Mouse (Mus musculus): Measurements from ENCODE around the gene Nudt17. TPM values are rescaled to one million over a fixed set of nuclear protein-coding genes. Genes with fewer than 3 reads are reported as not detected.
"Not testable (repeated sequence)": the region's sequence is repeated elsewhere in the genome, so short reads cannot be mapped to it uniquely, and the experiment has no call there.

Gene Nudt17
- 8.9 and 10.8 TPM in 2 replicates for polyA plus RNA-seq (2014; fragmentation: Nextera tagmentation; extraction: Ambion mirVana)

DNA sequence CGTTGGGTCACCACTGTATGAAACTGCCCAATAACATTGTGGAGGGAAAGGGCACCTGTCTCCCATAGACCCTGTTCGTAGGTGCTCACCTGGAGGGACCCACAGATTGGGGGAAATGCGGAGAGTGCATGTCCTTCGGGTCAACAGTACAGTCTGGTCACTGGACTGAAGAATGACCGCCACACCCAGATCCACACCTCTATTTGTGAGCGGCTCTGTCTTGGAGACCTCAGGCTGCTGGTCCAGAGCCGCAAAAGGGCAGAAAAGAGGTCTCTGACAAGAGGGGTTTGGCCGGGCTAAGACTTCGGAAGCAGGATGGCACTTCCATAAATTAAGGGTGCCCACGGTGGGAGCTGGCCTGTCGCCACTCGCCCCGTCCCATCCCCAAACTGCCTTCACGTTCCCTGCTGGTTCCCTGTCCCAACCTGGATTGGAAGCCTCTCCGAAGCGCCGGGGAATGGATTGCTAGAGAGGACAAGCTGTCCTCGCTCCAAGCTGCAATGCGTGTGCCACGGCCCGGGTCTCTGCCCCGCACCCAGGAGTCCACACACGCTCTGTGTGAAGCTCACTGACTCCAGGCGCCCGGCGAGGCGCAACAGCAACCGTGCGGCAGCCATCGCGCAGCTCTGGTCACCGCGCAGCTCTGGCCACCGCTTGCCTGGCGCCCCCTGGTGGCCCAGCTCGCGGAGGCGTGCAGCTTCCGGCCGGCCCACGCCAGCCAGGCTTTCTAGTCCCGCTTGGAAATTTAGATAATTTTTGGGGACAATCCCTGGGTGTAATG is at the start of gene Nudt17:
Nudt17 (minus strand) TSS at position 660 of the 781 bp plus-strand sequence.
- no peaks in the 10 kb centered on the region for H3K27me3 ChIP-seq (ENCODE audit: control insufficient read depth, insufficient read depth, low read length)
- H3K4me1 ChIP-seq (ENCODE audit: control insufficient read depth, insufficient read depth, low read length): 0 out of 2 replicates have a peak, but pooled peaks cover 2% of the 10 kb centered on the region
- H3K27ac ChIP-seq (replicated peaks; ENCODE audit: low read depth, low read length): no peak within 1 kb of the TSS
- H3K4me2 ChIP-seq (ENCODE audit: low read depth, severe bottlenecking): peak within 1 kb of the TSS; percentile 90
- H3K9me3 ChIP-seq (ENCODE audit: control insufficient read depth, low read length): no peaks in the 10 kb centered on the region
- 5% methylated on average over 42 of the region's 42 CpGs for WGBS
- peak within 1 kb of the TSS; percentile 70 for H3K9ac ChIP-seq (ENCODE audit: low read length)
- peak; percentile 86 for DNase-seq (ENCODE audit: low spot score)
- peaks cover 13% of the 10 kb centered on the region for H3K36me3 ChIP-seq (ENCODE audit: control insufficient read depth, insufficient read depth, low read length)
- peak within 1 kb of the TSS; percentile 45 for H3K4me3 ChIP-seq (ENCODE audit: low read depth, low read length)
- ATAC-seq (ENCODE audit: insufficient number of reproducible peaks, low FRiP score, low TSS enrichment, low read depth): peak; percentile 74

DNA sequence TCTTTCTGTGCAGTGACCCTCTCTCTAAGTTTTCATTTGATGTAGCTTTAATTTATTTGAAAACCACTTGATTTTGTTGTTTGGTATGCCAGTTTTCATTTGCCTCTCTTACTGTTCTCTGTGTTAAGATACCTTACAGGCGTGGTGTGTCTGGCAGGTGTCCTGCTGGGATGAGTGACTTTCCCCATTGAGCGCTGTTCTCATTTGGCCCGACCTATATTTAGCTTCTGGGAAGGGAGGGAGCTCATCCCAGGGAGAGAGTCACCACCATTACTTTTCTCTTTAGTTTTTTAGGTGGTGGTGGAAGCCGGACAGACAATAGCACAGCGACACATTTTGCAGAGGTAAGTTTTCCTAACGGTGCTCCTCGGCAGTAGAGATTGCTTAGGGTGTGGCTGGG is 49.3 kb upstream of the Nudt17 start:
- H3K9ac ChIP-seq (ENCODE audit: low read length): no peak overlapping the region
- no peaks in the 10 kb centered on the region for H3K4me1 ChIP-seq (ENCODE audit: control insufficient read depth, insufficient read depth, low read length)
- WGBS: 80% methylated on average over 7 of the region's 7 CpGs
- H3K4me3 ChIP-seq (ENCODE audit: low read depth, low read length): no peak overlapping the region
- H3K4me2 ChIP-seq (ENCODE audit: low read depth, severe bottlenecking): no peak overlapping the region
- no peaks in the 10 kb centered on the region for H3K36me3 ChIP-seq (ENCODE audit: control insufficient read depth, insufficient read depth, low read length)
- H3K27ac ChIP-seq (replicated peaks; ENCODE audit: low read depth, low read length): no peak overlapping the region
- DNase-seq (ENCODE audit: low spot score): no peak
- H3K9me3 ChIP-seq (ENCODE audit: control insufficient read depth, low read length): no peaks in the 10 kb centered on the region
- no peak for ATAC-seq (ENCODE audit: insufficient number of reproducible peaks, low FRiP score, low TSS enrichment, low read depth)
- no peaks in the 10 kb centered on the region for H3K27me3 ChIP-seq (ENCODE audit: control insufficient read depth, insufficient read depth, low read length)

DNA sequence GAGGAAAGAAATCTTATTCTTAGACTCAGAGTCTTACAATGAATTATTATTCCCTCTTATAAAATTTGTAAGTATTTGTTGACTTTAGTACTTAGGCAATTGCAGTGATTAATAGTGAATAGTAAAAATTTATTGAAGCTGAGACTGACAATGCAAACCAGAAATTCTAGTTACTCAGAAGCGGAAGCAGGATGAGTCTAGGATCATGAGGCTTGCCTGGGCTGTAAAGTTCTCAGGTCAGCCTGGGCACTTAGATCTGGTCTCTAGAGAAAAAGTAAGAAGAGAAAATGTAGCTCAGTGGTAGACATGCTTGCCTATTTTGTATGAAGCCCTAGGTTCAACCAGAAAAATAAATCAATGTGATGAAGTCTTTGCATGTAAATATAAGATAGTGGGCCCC is 47.6 kb upstream of the Nudt17 start:
- Histone ChIP-seq H3K4me3 (ENCODE audit: low read depth, low read length) (no peak overlapping the region), H3K27me3 (ENCODE audit: control insufficient read depth, insufficient read depth, low read length) (no peaks in the 10 kb centered on the region), H3K4me1 (ENCODE audit: control insufficient read depth, insufficient read depth, low read length) (no peaks in the 10 kb centered on the region), H3K36me3 (ENCODE audit: control insufficient read depth, insufficient read depth, low read length) (no peaks in the 10 kb centered on the region), H3K9ac (ENCODE audit: low read length) (no peak overlapping the region), H3K4me2 (ENCODE audit: low read depth, severe bottlenecking) (no peak overlapping the region), H3K9me3 (ENCODE audit: control insufficient read depth, low read length) (no peaks in the 10 kb centered on the region), H3K27ac (replicated peaks; ENCODE audit: low read depth, low read length) (no peak overlapping the region)
- DNase-seq (ENCODE audit: low spot score): no peak
- WGBS: 90% methylated on average over 1 of the region's 1 CpGs
- no peak for ATAC-seq (ENCODE audit: insufficient number of reproducible peaks, low FRiP score, low TSS enrichment, low read depth)

DNA sequence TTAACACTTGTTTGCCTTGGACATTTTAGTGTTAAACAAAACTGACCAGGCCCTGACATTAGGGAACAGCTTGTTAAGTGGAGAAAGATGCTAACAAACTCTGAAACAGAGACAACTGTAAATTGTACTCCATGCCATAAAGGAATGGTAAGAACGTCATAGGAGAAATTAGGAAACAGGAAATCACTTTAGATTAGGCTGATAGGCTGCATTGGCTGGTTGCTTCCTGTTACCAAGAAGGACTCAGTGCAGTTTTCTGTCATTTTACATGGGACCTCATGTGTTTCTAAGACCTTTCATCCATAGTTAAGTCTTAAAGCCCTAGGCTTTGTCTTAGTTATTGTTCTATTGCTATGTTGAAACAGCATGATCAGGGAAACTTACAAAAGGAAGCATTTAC is 38.5 kb upstream of the Nudt17 start:
- no peak overlapping the region for H3K4me3 ChIP-seq (ENCODE audit: low read depth, low read length)
- H3K9ac ChIP-seq (ENCODE audit: low read length): no peak overlapping the region
- no peak overlapping the region for H3K4me2 ChIP-seq (ENCODE audit: low read depth, severe bottlenecking)
- WGBS: 56% methylated on average over 1 of the region's 1 CpGs
- H3K27ac ChIP-seq (replicated peaks; ENCODE audit: low read depth, low read length): no peak overlapping the region
- H3K27me3 ChIP-seq (ENCODE audit: control insufficient read depth, insufficient read depth, low read length): no peaks in the 10 kb centered on the region
- DNase-seq (ENCODE audit: low spot score) (no peak), ATAC-seq (ENCODE audit: insufficient number of reproducible peaks, low FRiP score, low TSS enrichment, low read depth) (no peak)
- H3K36me3 ChIP-seq (ENCODE audit: control insufficient read depth, insufficient read depth, low read length): no peaks in the 10 kb centered on the region
- no peaks in the 10 kb centered on the region for H3K4me1 ChIP-seq (ENCODE audit: control insufficient read depth, insufficient read depth, low read length)
- H3K9me3 ChIP-seq (ENCODE audit: control insufficient read depth, low read length): no peaks in the 10 kb centered on the region

DNA sequence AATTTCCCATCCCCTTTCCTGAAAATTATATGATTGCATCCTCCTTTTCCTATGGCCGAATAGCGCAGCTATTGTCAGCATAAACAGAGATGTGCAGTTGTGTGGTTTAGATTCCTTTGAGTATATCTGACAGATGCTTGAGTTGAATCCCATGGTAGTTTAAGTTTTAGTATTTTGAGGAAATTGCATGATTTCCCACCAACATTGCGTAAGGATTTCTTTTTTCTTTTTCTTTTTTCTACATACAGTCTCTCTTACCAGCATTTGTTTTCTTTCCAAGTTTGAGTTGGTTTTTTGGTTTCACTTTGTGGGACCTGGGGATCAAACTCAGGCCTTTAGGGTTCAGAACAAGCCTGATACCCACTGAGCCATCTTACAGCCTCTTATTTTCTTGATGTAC is 36.0 kb upstream of the Nudt17 start:
- ATAC-seq (ENCODE audit: insufficient number of reproducible peaks, low FRiP score, low TSS enrichment, low read depth): no peak
- H3K36me3 ChIP-seq (ENCODE audit: control insufficient read depth, insufficient read depth, low read length): no peaks in the 10 kb centered on the region
- no peaks in the 10 kb centered on the region for H3K9me3 ChIP-seq (ENCODE audit: control insufficient read depth, low read length)
- no peak overlapping the region for H3K4me3 ChIP-seq (ENCODE audit: low read depth, low read length)
- no peak overlapping the region for H3K27ac ChIP-seq (replicated peaks; ENCODE audit: low read depth, low read length)
- WGBS: 91% methylated on average over 3 of the region's 3 CpGs
- H3K27me3 ChIP-seq (ENCODE audit: control insufficient read depth, insufficient read depth, low read length): no peaks in the 10 kb centered on the region
- no peak overlapping the region for H3K9ac ChIP-seq (ENCODE audit: low read length)
- no peak overlapping the region for H3K4me2 ChIP-seq (ENCODE audit: low read depth, severe bottlenecking)
- DNase-seq (ENCODE audit: low spot score): no peak
- no peaks in the 10 kb centered on the region for H3K4me1 ChIP-seq (ENCODE audit: control insufficient read depth, insufficient read depth, low read length)

DNA sequence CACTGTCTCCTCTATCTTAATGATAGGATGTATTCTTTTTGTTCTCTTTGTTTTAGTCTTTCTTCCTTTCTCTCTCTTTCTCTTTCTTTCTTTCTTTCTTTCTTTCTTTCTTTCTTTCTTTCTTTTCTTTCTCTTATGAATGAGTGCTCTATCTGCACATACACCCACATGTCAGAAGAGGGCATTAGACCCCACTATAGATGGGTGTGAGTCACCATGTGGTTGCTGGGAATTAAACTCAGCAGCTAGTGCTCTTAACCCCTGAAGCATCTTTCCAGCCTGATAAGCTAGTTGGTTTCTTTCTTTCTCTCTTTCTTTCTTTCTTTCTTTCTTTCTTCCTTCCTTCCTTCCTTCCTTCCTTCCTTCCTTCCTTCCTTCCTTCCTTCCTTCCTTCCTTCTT is 31.9 kb upstream of the Nudt17 start:
- H3K4me3 ChIP-seq (ENCODE audit: low read depth, low read length); H3K9ac ChIP-seq (ENCODE audit: low read length); H3K27me3 ChIP-seq (ENCODE audit: control insufficient read depth, insufficient read depth, low read length); H3K4me1 ChIP-seq (ENCODE audit: control insufficient read depth, insufficient read depth, low read length); H3K4me2 ChIP-seq (ENCODE audit: low read depth, severe bottlenecking); H3K27ac ChIP-seq (replicated peaks; ENCODE audit: low read depth, low read length); H3K9me3 ChIP-seq (ENCODE audit: control insufficient read depth, low read length); H3K36me3 ChIP-seq (ENCODE audit: control insufficient read depth, insufficient read depth, low read length); DNase-seq (ENCODE audit: low spot score); ATAC-seq (ENCODE audit: insufficient number of reproducible peaks, low FRiP score, low TSS enrichment, low read depth): not testable (repeated sequence)

DNA sequence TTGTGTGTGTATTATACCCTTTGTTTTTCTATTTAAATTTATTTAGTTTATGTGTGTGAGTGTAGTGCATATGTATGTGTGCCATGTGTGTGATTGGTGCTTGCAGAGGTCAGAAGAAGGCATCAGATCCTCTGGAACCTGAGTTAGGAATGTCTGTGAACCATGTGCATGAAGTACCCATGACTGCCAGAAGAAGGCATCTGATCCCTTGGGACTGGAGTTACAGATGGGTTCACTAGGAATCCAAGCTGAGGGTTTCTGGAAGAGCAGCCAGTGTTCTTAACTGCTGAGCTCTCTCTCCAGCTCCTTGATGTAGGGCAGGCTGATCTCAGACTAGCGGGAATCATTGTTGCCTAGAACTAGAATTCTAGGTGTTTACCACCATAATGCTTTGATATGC is 29.6 kb upstream of the Nudt17 start:
- H3K4me3 ChIP-seq (ENCODE audit: low read depth, low read length): no peak overlapping the region
- H3K4me1 ChIP-seq (ENCODE audit: control insufficient read depth, insufficient read depth, low read length): no peaks in the 10 kb centered on the region
- H3K4me2 ChIP-seq (ENCODE audit: low read depth, severe bottlenecking): no peak overlapping the region
- WGBS: 86% methylated on average over 1 of the region's 1 CpGs
- no peak overlapping the region for H3K9ac ChIP-seq (ENCODE audit: low read length)
- ATAC-seq (ENCODE audit: insufficient number of reproducible peaks, low FRiP score, low TSS enrichment, low read depth): no peak
- H3K27me3 ChIP-seq (ENCODE audit: control insufficient read depth, insufficient read depth, low read length): no peaks in the 10 kb centered on the region
- no peaks in the 10 kb centered on the region for H3K36me3 ChIP-seq (ENCODE audit: control insufficient read depth, insufficient read depth, low read length)
- DNase-seq (ENCODE audit: low spot score): no peak
- H3K9me3 ChIP-seq (ENCODE audit: control insufficient read depth, low read length): no peaks in the 10 kb centered on the region
- no peak overlapping the region for H3K27ac ChIP-seq (replicated peaks; ENCODE audit: low read depth, low read length)

DNA sequence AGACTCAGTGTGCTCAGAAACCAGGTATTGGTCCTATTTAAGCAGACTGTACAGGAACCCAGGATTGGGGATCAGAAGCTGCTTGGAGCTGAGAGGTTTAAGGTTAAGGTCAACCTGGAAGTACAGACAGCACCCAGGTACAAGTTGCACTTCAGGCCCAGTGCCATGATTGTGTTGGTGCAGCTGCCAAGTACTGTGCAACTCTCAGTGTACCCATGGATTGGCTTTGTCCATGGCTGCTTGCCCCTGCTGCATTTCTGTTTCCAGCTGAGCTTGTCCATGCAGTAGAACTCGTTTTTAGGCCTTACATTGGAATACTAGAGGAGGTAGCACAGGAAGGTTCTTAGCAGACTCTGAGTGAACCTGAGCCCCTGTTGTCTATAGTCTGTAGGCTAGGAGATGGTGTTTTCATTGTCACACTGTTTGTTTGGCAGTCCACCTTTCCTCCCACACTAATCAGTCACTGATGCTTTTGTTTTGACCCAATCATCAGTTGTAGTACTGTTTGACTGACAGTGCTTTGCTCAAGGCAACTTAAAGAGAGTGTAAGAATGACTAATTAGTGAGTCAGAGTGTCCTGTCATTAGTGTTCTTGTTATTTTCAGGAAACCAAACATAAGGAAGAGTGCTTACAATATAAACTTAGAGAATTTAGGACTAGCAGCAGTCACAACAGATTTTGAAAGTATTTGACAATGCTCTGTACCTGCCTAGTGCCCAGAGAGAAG is 28.8 kb upstream of the Nudt17 start:
- Histone ChIP-seq H3K27me3 (ENCODE audit: control insufficient read depth, insufficient read depth, low read length) (no peaks in the 10 kb centered on the region), H3K4me2 (ENCODE audit: low read depth, severe bottlenecking) (no peak overlapping the region), H3K4me3 (ENCODE audit: low read depth, low read length) (no peak overlapping the region), H3K27ac (replicated peaks; ENCODE audit: low read depth, low read length) (no peak overlapping the region), H3K9ac (ENCODE audit: low read length) (no peak overlapping the region), H3K4me1 (ENCODE audit: control insufficient read depth, insufficient read depth, low read length) (no peaks in the 10 kb centered on the region), H3K36me3 (ENCODE audit: control insufficient read depth, insufficient read depth, low read length) (no peaks in the 10 kb centered on the region), H3K9me3 (ENCODE audit: control insufficient read depth, low read length) (no peaks in the 10 kb centered on the region)
- ATAC-seq (ENCODE audit: insufficient number of reproducible peaks, low FRiP score, low TSS enrichment, low read depth) (no peak), DNase-seq (ENCODE audit: low spot score) (no peak)
- WGBS: 57% methylated on average over 1 of the region's 1 CpGs

All from limb, embryonic 11.5 days (tissue).